Mouse (Mus musculus) ES-E14 (cell line): ENCODE data around the gene Klf11. TPM values are rescaled to one million over a fixed set of nuclear protein-coding genes. Genes with fewer than 3 reads are reported as not detected.
"Not testable (repeated sequence)": the region's sequence is repeated elsewhere in the genome, so short reads cannot be mapped to it uniquely, and the experiment has no call there.

ENCODE experiments used
- DNase-seq: peaks from one replicate; pipeline ENCODE4 v3.0.0-alpha.2; 2013; ENCODE audit warnings: low read depth, low spot score
- H3K27ac ChIP-seq: 2 replicates; pipeline ENCODE4 v1.5.1; 2012; ENCODE audit warnings: low read depth, mild to moderate bottlenecking, low read length, moderate library complexity, mixed read lengths; ENCODE audit not compliant: poor library complexity, insufficient read depth, severe bottlenecking
- H3K36me3 ChIP-seq: 2 replicates; pipeline ENCODE4 v1.6.1; 2012; ENCODE audit warnings: mild to moderate bottlenecking, low read length, moderate library complexity, mixed read lengths; ENCODE audit not compliant: control insufficient read depth, poor library complexity, insufficient read depth, severe bottlenecking
- H3K4me1 ChIP-seq, 2 experiments: fragments of 150-350 bp in 1 of 2; sonication (generic) in 1 of 2; 2 replicates each; pipeline ENCODE4 v1.6.1; 2012; ENCODE audit warnings: low read length in 2 of 2, mild to moderate bottlenecking in 1 of 2, mixed read lengths in 1 of 2; ENCODE audit not compliant: control insufficient read depth in 2 of 2, insufficient read depth in 2 of 2, poor library complexity in 1 of 2
- H3K4me3 ChIP-seq, 2 experiments: fragments of 150-350 bp in 1 of 2; sonication (generic) in 1 of 2; 2 replicates each; pipeline ENCODE4 v1.5.1; 2012; ENCODE audit warnings: low read length in 2 of 2, low read depth in 1 of 2, mild to moderate bottlenecking in 1 of 2, mixed read lengths in 1 of 2; ENCODE audit not compliant: insufficient read depth in 1 of 2, poor library complexity in 1 of 2, severe bottlenecking in 1 of 2
- H3K9ac ChIP-seq: 2 replicates; pipeline ENCODE4 v1.6.1; 2012; ENCODE audit warnings: low read depth, mild to moderate bottlenecking, low read length, mixed read lengths; ENCODE audit not compliant: poor library complexity, insufficient read depth, severe bottlenecking
- H3K9me3 ChIP-seq: fragments of 150-350 bp; sonication (generic); 2 replicates; pipeline ENCODE4 v1.6.1; 2012; ENCODE audit warnings: low read depth, mild to moderate bottlenecking, low read length; ENCODE audit not compliant: control insufficient read depth, insufficient read depth
- CHD2 ChIP-seq: IDR thresholded peaks from 2 replicates; pipeline ENCODE4 v1.6.1; 2014; ENCODE audit warnings: mild to moderate bottlenecking, low read depth, low read length, inconsistent platforms
- HCFC1 ChIP-seq: IDR thresholded peaks from 2 replicates; pipeline ENCODE4 v1.6.1; 2012; ENCODE audit warnings: low read length, inconsistent platforms, borderline replicate concordance; ENCODE audit not compliant: insufficient read depth
- MAFK ChIP-seq: IDR thresholded peaks from 2 replicates; pipeline ENCODE4 v1.6.1; 2014; ENCODE audit warnings: mild to moderate bottlenecking, low read depth, low read length, inconsistent platforms; ENCODE audit not compliant: insufficient read depth
- ZC3H11A ChIP-seq: IDR thresholded peaks from 2 replicates; pipeline ENCODE4 v1.6.1; 2012; ENCODE audit warnings: low read depth, mild to moderate bottlenecking, inconsistent platforms, low read length, borderline replicate concordance
- ZNF384 ChIP-seq: IDR thresholded peaks from 2 replicates; pipeline ENCODE4 v1.6.1; 2012; ENCODE audit warnings: low read depth, low read length, inconsistent platforms
- in situ Hi-C, 2 experiments: fragments of 600-800 bp; cut with MboI; formaldehyde crosslinking; loops; one replicate each; pipeline ENCODE4 v1.15.1; 2025; ENCODE audit warnings: low sequenced_read_pairs in 2 of 2, inconsistent platforms in 1 of 2; ENCODE audit not compliant: unreplicated experiment in 2 of 2
- total RNA-seq: library from RNA; depleted of rRNA; stranded (reverse); fragments of 300-350 nt; gene quantifications from 2 replicates; pipeline ENCODE4 v1.2.3, GENCODE M21; 2012

The Klf11 gene
- total RNA-seq, 1 experiment, result 7.3 TPM

DNA sequence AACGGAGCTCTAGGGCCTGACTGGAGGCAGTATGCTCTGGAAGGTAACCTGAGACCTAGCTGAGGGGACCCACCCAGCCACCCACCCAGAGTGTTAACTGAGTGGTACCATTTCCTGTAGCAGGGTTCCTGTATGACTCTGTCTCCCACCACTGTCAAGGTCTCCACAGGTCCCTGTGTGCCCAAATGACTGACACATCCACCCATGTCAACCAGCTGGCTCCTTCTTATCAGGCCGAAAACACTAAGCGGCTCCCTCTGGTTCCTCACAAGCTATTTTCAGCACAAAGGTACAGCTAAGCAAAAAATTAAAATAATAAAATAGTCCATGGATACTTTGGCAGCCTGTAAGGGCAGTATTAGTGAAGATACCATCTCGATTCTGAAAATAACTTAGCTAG lies 16.9 kb upstream of the Klf11 start:
- H3K9me3 ChIP-seq, result no peaks in the 10 kb centered on the region
- no peak overlapping the region for H3K9ac ChIP-seq
- in situ Hi-C loops, result no loop called here
- no peak overlapping the region for H3K27ac ChIP-seq
- no peaks in the 10 kb centered on the region for H3K36me3 ChIP-seq
- peaks cover 4% of the 10 kb centered on the region in 2 experiments; a peak in 3 of 4 replicates for H3K4me1 ChIP-seq
- DNase-seq, result no peak
- TF ChIP-seq ZNF384, result no peak
- TF ChIP-seq MAFK, result no peak
- no peak for TF ChIP-seq HCFC1
- no peak for TF ChIP-seq CHD2
- TF ChIP-seq ZC3H11A, result no peak
- H3K4me3 ChIP-seq, result no peak overlapping the region

DNA sequence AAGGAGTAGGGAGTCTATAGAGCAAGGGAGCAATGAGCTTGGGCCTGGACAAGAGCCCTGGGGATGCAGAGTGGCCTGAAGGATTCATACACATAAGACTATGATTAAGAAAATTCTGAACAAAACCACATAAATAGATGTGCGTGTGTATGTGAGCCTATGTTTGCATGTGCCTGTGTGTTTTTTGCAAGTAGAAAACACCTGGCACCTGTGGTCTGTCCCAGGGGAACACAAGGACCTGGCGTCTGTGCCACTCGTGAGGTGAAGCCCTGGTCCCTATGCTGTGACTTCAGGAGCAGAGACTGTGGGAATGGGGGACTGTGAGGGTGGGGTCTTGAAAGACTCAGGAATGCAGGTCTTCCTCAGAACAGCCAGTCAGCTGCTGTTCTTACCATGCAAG lies 16.4 kb upstream of the Klf11 start:
- DNase-seq, result no peak
- TF ChIP-seq CHD2 (no peak), HCFC1 (no peak), MAFK (no peak), ZC3H11A (no peak), ZNF384 (no peak)
- Histone ChIP-seq H3K9me3 (no peaks in the 10 kb centered on the region), H3K36me3 (no peaks in the 10 kb centered on the region), H3K4me3 (no peak overlapping the region), H3K9ac (no peak overlapping the region), H3K4me1 (peaks cover 4% of the 10 kb centered on the region in 2 experiments; a peak in 3 of 4 replicates), H3K27ac (no peak overlapping the region)
- in situ Hi-C loops, result no loop called here

DNA sequence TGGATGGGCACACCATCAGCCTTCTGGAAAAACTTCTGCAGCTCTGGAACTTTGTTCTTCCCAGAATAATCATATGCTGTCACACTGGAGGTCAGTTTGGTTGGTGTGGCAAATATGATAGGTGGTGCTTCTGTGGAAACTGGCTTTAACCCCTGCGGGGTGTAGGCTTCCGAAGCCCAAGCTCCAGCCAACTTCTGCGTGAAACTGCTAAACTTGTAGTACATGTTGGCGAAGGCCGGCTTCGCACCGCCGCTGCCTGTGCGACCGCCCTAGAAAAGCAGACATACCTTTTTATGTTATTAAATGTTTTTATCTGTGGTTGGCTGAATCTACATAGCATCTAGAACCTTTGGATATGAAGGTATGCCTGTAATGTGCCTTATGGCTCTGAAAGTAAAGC lies 12.3 kb upstream of the Klf11 start:
- DNase-seq, H3K9me3 ChIP-seq, H3K4me1 ChIP-seq, H3K27ac ChIP-seq, H3K36me3 ChIP-seq, H3K9ac ChIP-seq, in situ Hi-C loops, H3K4me3 ChIP-seq: not testable (repeated sequence)

DNA sequence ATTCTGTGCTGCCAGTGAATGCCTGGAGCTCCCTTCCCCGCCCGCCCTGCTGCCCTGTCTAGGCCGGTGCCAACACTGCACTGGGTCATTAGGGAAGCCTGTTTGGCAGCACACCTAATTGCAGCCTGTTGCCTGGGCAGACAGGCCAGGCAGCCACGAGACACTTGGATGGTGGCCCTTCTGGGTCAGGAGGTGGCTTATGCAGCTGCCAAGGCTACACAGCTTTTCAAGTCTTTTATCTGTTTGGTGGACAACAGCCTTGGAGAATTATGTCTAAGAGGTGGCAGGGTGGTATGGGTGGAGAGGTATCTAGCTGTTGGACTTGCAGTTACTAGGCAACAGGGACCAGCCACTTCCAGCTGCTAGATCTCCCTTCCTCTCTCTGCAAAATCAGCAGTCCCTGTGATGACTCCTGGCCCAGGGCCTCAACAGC lies 8.7 kb upstream of the Klf11 start:
- in situ Hi-C loops, result no loop called here
- Histone ChIP-seq H3K9ac (no peak overlapping the region), H3K9me3 (no peaks in the 10 kb centered on the region), H3K27ac (no peak overlapping the region), H3K36me3 (no peaks in the 10 kb centered on the region), H3K4me3 (no peak overlapping the region), H3K4me1 (peaks cover 0 to 3% of the 10 kb centered on the region in 2 experiments; a peak in 1 of 4 replicates)
- no peak for DNase-seq
- no peak for TF ChIP-seq MAFK
- TF ChIP-seq ZNF384, result no peak
- no peak for TF ChIP-seq ZC3H11A
- TF ChIP-seq CHD2, result no peak
- no peak for TF ChIP-seq HCFC1

DNA sequence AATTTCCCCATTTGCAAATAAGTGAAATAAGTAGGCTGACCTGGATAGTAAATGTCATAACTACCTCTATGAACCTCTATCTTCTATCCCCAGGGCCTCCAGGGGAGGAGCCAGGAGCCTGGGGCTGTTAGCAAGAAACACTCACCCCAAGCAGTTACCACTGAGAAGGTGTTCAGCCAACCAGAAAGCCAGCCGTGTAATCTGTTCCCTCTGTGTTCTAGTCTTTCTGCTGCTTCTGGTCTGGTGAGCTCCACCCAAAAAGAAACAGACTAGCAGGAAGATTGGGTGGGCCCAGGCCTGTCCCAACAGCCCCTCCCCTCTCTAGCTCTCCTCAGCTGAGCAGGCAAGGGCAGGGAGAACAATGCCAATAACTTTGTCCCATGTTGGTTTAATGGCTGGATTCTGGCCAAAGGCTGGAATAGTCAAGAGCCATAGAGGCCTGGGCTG lies 6.9 kb upstream of the Klf11 start:
- in situ Hi-C loops, result no loop called here
- peak; percentile 34 for DNase-seq

More for the DNA sequence above, 6.9 kb upstream of the Klf11 start:
- Histone ChIP-seq H3K9ac (no peak overlapping the region), H3K9me3 (no peaks in the 10 kb centered on the region), H3K36me3 (no peaks in the 10 kb centered on the region), H3K4me3 (no peak overlapping the region), H3K4me1 (peaks cover 2 to 3% of the 10 kb centered on the region in 2 experiments; a peak in 2 of 4 replicates), H3K27ac (no peak overlapping the region)
- TF ChIP-seq ZNF384 (no peak), MAFK (no peak), ZC3H11A (no peak), HCFC1 (no peak)
